Mouse (Mus musculus) CH12.LX (cell line): ENCODE measurements around the gene Slfn8. TPM values are rescaled to one million over a fixed set of nuclear protein-coding genes. Genes with fewer than 3 reads are reported as not detected.
A peak's percentile ranks its signal among the peaks of the same experiment; 100 is the strongest.

Source experiments
- DNase-seq: peaks from one replicate; pipeline ENCODE4 v3.0.0-alpha.2; 2013; ENCODE audit errors: extremely low read depth
- H3K27ac ChIP-seq: 2 replicates; pipeline ENCODE4 v1.5.1; 2012; ENCODE audit warnings: low read depth, mild to moderate bottlenecking, control low read depth, moderate library complexity; ENCODE audit not compliant: insufficient read depth
- H3K27me3 ChIP-seq: replicated peaks from 2 replicates; pipeline ENCODE3; 2012; ENCODE audit warnings: inconsistent platforms
- H3K36me3 ChIP-seq, 2 experiments: replicated peaks in 1 of 2; 2 replicates each; pipeline versions ENCODE3 to v1.6.1; 2012; ENCODE audit warnings: inconsistent platforms in 1 of 2, low read length in 1 of 2, mild to moderate bottlenecking in 1 of 2, mixed read lengths in 1 of 2, moderate library complexity in 1 of 2; ENCODE audit not compliant: control insufficient read depth in 1 of 2, insufficient read depth in 1 of 2
- H3K4me1 ChIP-seq, 2 experiments: 2 replicates each; pipeline ENCODE4 v1.6.1; 2012; ENCODE audit warnings: inconsistent platforms in 1 of 2, moderate library complexity in 1 of 2; ENCODE audit not compliant: insufficient read depth in 2 of 2, control insufficient read depth in 1 of 2
- H3K4me2 ChIP-seq: 2 replicates; pipeline ENCODE4 v1.6.1; 2012; ENCODE audit warnings: low read depth, mild to moderate bottlenecking, control low read depth; ENCODE audit not compliant: poor library complexity, insufficient read depth, severe bottlenecking
- H3K4me3 ChIP-seq, 3 experiments: fragments of 150-350 bp in 1 of 3; sonication (generic) in 1 of 3; replicated peaks in 1 of 3; 2 replicates each; pipeline versions ENCODE3 to v1.5.1; 2011 to 2012; ENCODE audit warnings: low read depth in 2 of 3, low read length in 2 of 3, mild to moderate bottlenecking in 2 of 3, moderate library complexity in 2 of 3, control low read depth in 1 of 3, improper control_type of control experiment in 1 of 3, inconsistent platforms in 1 of 3, mixed read lengths in 1 of 3; ENCODE audit not compliant: poor library complexity in 1 of 3
- H3K79me2 ChIP-seq: replicated peaks from 2 replicates; pipeline ENCODE4 v1.6.1; 2012; ENCODE audit warnings: mild to moderate bottlenecking, moderate library complexity; ENCODE audit not compliant: control insufficient read depth, poor library complexity, insufficient read depth, severe bottlenecking; ENCODE audit errors: extremely low read depth
- H3K9ac ChIP-seq: 2 replicates; pipeline ENCODE4 v1.6.1; 2012; ENCODE audit warnings: low read depth, mild to moderate bottlenecking, control low read depth, moderate library complexity; ENCODE audit not compliant: insufficient read depth
- H3K9me3 ChIP-seq: replicated peaks from 2 replicates; pipeline ENCODE3; 2012; ENCODE audit warnings: low read length, inconsistent platforms, mixed read lengths
- CHD1 ChIP-seq: IDR thresholded peaks from 2 replicates; pipeline ENCODE4 v1.6.1; 2012; ENCODE audit warnings: low read depth, low read length, improper control_type of control experiment, inconsistent platforms
- CHD2 ChIP-seq: IDR thresholded peaks from 2 replicates; pipeline ENCODE4 v1.6.1; 2011; ENCODE audit warnings: low read length, improper control_type of control experiment
- ELF1 ChIP-seq: IDR thresholded peaks from 2 replicates; pipeline ENCODE4 v1.6.1; 2014; ENCODE audit warnings: low read depth, mild to moderate bottlenecking, inconsistent platforms, low read length, improper control_type of control experiment
- EP300 ChIP-seq: IDR thresholded peaks from 2 replicates; pipeline ENCODE4 v1.6.1; 2011; ENCODE audit warnings: low read length, improper control_type of control experiment
- GABPA ChIP-seq: IDR thresholded peaks from 2 replicates; pipeline ENCODE4 v1.6.1; 2012; ENCODE audit warnings: low read depth, low read length, improper control_type of control experiment, inconsistent platforms; ENCODE audit not compliant: insufficient replicate concordance
- HCFC1 ChIP-seq: IDR thresholded peaks from 2 replicates; pipeline ENCODE4 v1.6.1; 2012; ENCODE audit warnings: low read depth, mild to moderate bottlenecking, inconsistent platforms, low read length, improper control_type of control experiment
- IRF4 ChIP-seq: IDR thresholded peaks from 2 replicates; pipeline ENCODE4 v1.6.1; 2014; ENCODE audit warnings: low read depth, mild to moderate bottlenecking, inconsistent platforms, low read length, improper control_type of control experiment
- JUN ChIP-seq: IDR thresholded peaks from 2 replicates; pipeline ENCODE4 v1.6.1; 2011; ENCODE audit warnings: low read depth, mild to moderate bottlenecking, low read length, improper control_type of control experiment, moderate library complexity; ENCODE audit not compliant: insufficient read depth
- MEF2A ChIP-seq: IDR thresholded peaks from 2 replicates; pipeline ENCODE4 v1.6.1; 2014; ENCODE audit warnings: low read depth, mild to moderate bottlenecking, inconsistent platforms, low read length, improper control_type of control experiment, borderline replicate concordance
- MXI1 ChIP-seq: IDR thresholded peaks from 2 replicates; pipeline ENCODE4 v1.6.1; 2011; ENCODE audit warnings: mild to moderate bottlenecking, low read depth, low read length, improper control_type of control experiment
- MYC ChIP-seq: IDR thresholded peaks from 2 replicates; pipeline ENCODE4 v1.6.1; 2011; ENCODE audit warnings: low read depth, mild to moderate bottlenecking, improper control_type of control experiment, low read length
- POLR2AphosphoS2 ChIP-seq: IDR thresholded peaks from 2 replicates; pipeline ENCODE4 v1.6.1; 2011; ENCODE audit warnings: low read depth, low read length, improper control_type of control experiment
- SIN3A ChIP-seq: IDR thresholded peaks from 2 replicates; pipeline ENCODE4 v1.6.1; 2012; ENCODE audit warnings: low read length, improper control_type of control experiment, inconsistent platforms
- SMC3 ChIP-seq: IDR thresholded peaks from 2 replicates; pipeline ENCODE4 v1.6.1; 2011; ENCODE audit warnings: low read depth, low read length, improper control_type of control experiment
- UBTF ChIP-seq: IDR thresholded peaks from 2 replicates; pipeline ENCODE4 v1.6.1; 2012; ENCODE audit warnings: low read depth, mild to moderate bottlenecking, inconsistent platforms, low read length, improper control_type of control experiment, moderate library complexity
- ZC3H11A ChIP-seq: IDR thresholded peaks from 2 replicates; pipeline ENCODE4 v1.6.1; 2012; ENCODE audit warnings: low read depth, mild to moderate bottlenecking, inconsistent platforms, low read length, improper control_type of control experiment
- ZMIZ1 ChIP-seq: IDR thresholded peaks from 2 replicates; pipeline ENCODE4 v1.6.1; 2012; ENCODE audit warnings: low read depth, mild to moderate bottlenecking, inconsistent platforms, low read length, improper control_type of control experiment
- ZNF384 ChIP-seq: IDR thresholded peaks from 2 replicates; pipeline ENCODE4 v1.6.1; 2012; ENCODE audit warnings: low read depth, low read length, improper control_type of control experiment, inconsistent platforms
- dilution Hi-C: fragments of 300-500 bp; cut with MboI; formaldehyde crosslinking; loops from 2 replicates; pipeline ENCODE4 v1.14.3; 2020; ENCODE audit warnings: low sequenced_read_pairs; ENCODE audit not compliant: extremely low pct_unique_long_range_greater_than_20kb, extremely low pct_ligation_motif_present
- in situ Hi-C: fragments of 300-500 bp; cut with MboI; formaldehyde crosslinking; loops from 3 replicates; pipeline ENCODE4 v1.14.3; 2019; ENCODE audit warnings: low sequenced_read_pairs, low pct_ligation_motif_present, low pct_unique_long_range_greater_than_20kb, mixed read lengths
- polyA plus RNA-seq: library from polyadenylated mRNA; unstranded; fragments of >175 nt; gene quantifications from 2 replicates; pipeline ENCODE4 v1.2.1, GENCODE M21; 2012; ENCODE audit warnings: low read depth; ENCODE audit not compliant: insufficient read length
- total RNA-seq, 2 experiments: library from RNA; depleted of rRNA; stranded (reverse); fragments of 300-350 nt in 1 of 2; fragments of >200 nt in 1 of 2; gene quantifications; 2 replicates each; pipeline ENCODE4 v1.2.3; 2012 to 2014

Gene Slfn8
- total and polyA plus RNA-seq, 3 experiments = 3.4 to 6.3 (median 4.1) TPM

GRCm38 (mm10) chr11:83066640-83067531 lies 46.3 kb upstream of the Slfn8 start (continued):
- TF ChIP-seq ELF1 (peak; percentile 69), SIN3A (peak; percentile 99), HCFC1 (peak; percentile 62), IRF4 (peak; percentile 99), UBTF (peak; percentile 37; the same call in 1 of the 2 replicates), MEF2A (peak; percentile 90), ZNF384 (peak; percentile 97), MYC (peak; percentile 76), ZC3H11A (peak; percentile 3; the same call in 1 of the 2 replicates), SMC3 (peak; percentile 39), GABPA (no peak)

GRCm38 (mm10) chr11:83065441-83066344 lies 45.1 kb upstream of the Slfn8 start:
- in situ Hi-C loops (no loop called here), dilution Hi-C loops (no loop called here)
- Histone ChIP-seq H3K4me1 (peaks cover 24 to 63% of the 10 kb centered on the region in 2 experiments), H3K4me3 (peak overlapping the region; percentile 59 to 98 (median 72)), H3K9me3 (peaks cover 16% of the 10 kb centered on the region), H3K36me3 (peaks cover 28 to 38% of the 10 kb centered on the region in 2 experiments), H3K27ac (peak overlapping the region; percentile 91), H3K79me2 (peaks cover 60% of the 10 kb centered on the region), H3K4me2 (peak overlapping the region; percentile 95), H3K9ac (peak overlapping the region; percentile 98), H3K27me3 (no peaks in the 10 kb centered on the region)
- no peak for TF ChIP-seq MXI1
- 0 out of 2 replicates have a peak, but pooled peaks have one; percentile 48 for TF ChIP-seq ZMIZ1
- no peak for TF ChIP-seq EP300
- peak; percentile 59; the same call in 1 of the 2 replicates for TF ChIP-seq POLR2AphosphoS2
- no peak for TF ChIP-seq SIN3A
- peak; percentile 31; the same call in 1 of the 2 replicates for TF ChIP-seq CHD1
- no peak for TF ChIP-seq JUN
- no peak; the same call in 1 of the 2 replicates for TF ChIP-seq CHD2
- DNase-seq = no peak
